Mouse (Mus musculus): ENCODE measurements around the gene Gmppb.

DNA sequence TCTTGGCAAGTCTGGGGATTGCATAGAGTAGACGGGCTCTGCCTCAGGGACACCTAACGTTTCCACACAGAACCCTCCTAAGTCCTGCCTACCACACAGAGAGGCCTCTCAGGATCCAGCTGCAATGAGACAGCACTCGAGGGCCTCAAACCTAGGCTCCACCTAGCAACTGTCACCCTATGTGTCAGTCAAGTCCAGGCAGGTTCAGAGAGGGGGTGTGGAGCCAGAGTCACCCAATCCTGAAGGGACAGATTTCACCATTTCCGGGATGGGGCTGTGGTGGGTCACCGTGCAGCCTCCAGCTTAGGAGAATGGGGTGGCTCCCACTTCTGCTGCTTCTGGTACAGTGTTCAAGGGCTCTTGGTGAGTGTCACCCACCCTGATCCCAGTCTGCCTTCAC lies 31.1 kb downstream of the Gmppb start, which contains the start of gene Mst1:
- TF ChIP-seq EP300 (IDR thresholded peaks at IDR 0.05; ENCODE audit: low read depth), result peak; percentile 66; the same call in 1 of the 2 replicates
- TF ChIP-seq CTCF (IDR thresholded peaks at IDR 0.05; ENCODE audit: low read depth), result no peak

Data from liver, postnatal 0 days (tissue).